Mouse (Mus musculus): Measurements from ENCODE around the gene Slc22a15.

The Slc22a15 gene

GRCm38 (mm10) chr3:101812341-101812962, 111.8 kb downstream of the Slc22a15 start:
- DNase-seq (ENCODE audit: low read depth), result peak; percentile 28

- DNase-seq (ENCODE audit: low read depth), result no peak
Observed at GRCm38 (mm10) chr3:101811931-101812330, 112.3 kb downstream of the Slc22a15 start.

GRCm38 (mm10) chr3:101807646-101808045, 116.6 kb downstream of the Slc22a15 start:
- no peak for DNase-seq (ENCODE audit: low read depth)

GRCm38 (mm10) chr3:101806941-101807340, 117.3 kb downstream of the Slc22a15 start:
- DNase-seq (ENCODE audit: low read depth), result no peak

GRCm38 (mm10) chr3:101806149-101806548, 118.1 kb downstream of the Slc22a15 start:
- peak; percentile 39 for DNase-seq (ENCODE audit: low read depth)

Data from fibroblast of lung, adult 2 months (primary cell).